Mouse (Mus musculus) olfactory bulb, adult 2 months (tissue): Measurements from ENCODE around the gene Tctex1d2. TPM values are rescaled to one million over a fixed set of nuclear protein-coding genes. Genes with fewer than 3 reads are reported as not detected.

Experiments
- H3K27ac ChIP-seq: fragments of 200-500 bp; 2 replicates; pipeline ENCODE4 v1.5.1; 2012; ENCODE audit warnings: low read depth, low read length; ENCODE audit not compliant: insufficient read depth
- H3K4me1 ChIP-seq: fragments of 200-500 bp; 2 replicates; pipeline ENCODE4 v1.6.1; 2012; ENCODE audit warnings: low read length; ENCODE audit not compliant: control insufficient read depth, insufficient read depth
- H3K4me3 ChIP-seq: fragments of 200-500 bp; 2 replicates; pipeline ENCODE4 v1.5.1; 2012; ENCODE audit warnings: mild to moderate bottlenecking, low read depth, low read length, moderate library complexity; ENCODE audit not compliant: insufficient read depth
- CTCF ChIP-seq: fragments of 200-500 bp; IDR thresholded peaks from 2 replicates; pipeline ENCODE4 v1.5.1; 2012; ENCODE audit warnings: low read depth, mild to moderate bottlenecking, low read length, moderate library complexity; ENCODE audit not compliant: insufficient read depth
- POLR2A ChIP-seq: fragments of 200-500 bp; IDR thresholded peaks from 2 replicates; pipeline ENCODE4 v1.6.1; 2012; ENCODE audit warnings: mild to moderate bottlenecking, low read depth, low read length, moderate library complexity; ENCODE audit not compliant: insufficient read depth
- WGBS: fragments of 180-500 bp; shearing (Covaris S2); methylation state at CpG from one replicate; pipeline ENCODE4 v1.1.7; 2018; 5-methylcytosine and 5-hydroxymethylcytosine counted together
- polyA plus RNA-seq: library from polyadenylated mRNA; stranded (reverse); fragments of >200 nt; gene quantifications from 2 replicates; pipeline ENCODE4 v1.2.4, GENCODE M21; 2012; ENCODE audit warnings: low replicate concordance; ENCODE audit not compliant: missing spikeins, insufficient read depth, insufficient read length

Gene Tctex1d2
- polyA plus RNA-seq: not detected in 2 replicates

DNA sequence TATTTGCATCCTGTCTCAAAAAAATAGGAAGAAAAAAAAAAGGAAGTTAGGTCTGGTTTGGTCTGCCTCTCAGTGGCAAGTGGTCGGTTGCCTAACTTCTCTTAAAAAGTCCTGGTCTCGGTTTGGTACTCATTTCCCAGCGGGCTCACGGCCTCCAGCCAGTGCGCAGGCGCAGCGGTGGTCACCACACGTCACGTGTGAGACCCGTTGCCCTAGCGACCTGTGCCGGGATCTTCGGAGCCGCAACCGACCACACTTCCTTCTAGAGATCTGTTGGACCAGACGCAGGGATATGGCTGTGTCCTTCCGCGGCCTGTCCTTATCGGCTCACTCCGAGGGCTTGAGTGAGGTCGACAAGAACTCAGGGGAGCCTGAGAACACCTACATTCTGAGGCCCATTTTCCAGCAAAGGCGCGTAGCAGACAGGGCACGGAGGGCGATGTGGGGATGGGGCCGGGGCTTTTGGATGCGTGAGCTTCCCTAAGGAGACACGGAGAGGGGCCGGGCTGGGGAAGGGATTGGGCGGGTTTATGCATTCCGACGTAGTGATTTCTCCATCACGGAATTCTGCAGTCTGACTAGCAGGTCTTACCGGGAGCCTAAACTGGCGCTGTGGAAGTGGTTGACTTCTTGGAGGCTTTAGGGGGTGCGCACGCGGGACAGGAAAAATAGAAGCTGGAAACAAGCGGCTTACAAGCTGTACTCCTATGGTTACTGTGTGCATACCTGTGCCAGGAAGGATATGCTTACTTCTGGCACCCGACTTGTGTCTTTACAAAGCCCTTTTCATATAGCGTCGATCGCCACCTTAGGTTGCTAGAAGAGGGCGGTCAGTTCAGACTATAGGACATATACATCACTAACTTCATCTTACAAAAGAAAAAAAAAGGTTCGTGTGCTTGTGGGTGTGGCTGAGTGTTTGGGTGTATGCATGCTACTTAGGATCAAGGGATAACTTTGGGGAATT is at the start of gene Tctex1d2:
Tctex1d2 (plus strand) TSS at position 186 of the 967 bp plus-strand sequence.
- TF ChIP-seq POLR2A (peak; percentile 73), CTCF (no peak)
- Histone ChIP-seq H3K4me1 (no peaks in the 10 kb centered on the region), H3K27ac (peak within 1 kb of the TSS; percentile 72), H3K4me3 (peak within 1 kb of the TSS; percentile 62)
- under 1% methylated on average over 45 of the region's 45 CpGs for WGBS

DNA sequence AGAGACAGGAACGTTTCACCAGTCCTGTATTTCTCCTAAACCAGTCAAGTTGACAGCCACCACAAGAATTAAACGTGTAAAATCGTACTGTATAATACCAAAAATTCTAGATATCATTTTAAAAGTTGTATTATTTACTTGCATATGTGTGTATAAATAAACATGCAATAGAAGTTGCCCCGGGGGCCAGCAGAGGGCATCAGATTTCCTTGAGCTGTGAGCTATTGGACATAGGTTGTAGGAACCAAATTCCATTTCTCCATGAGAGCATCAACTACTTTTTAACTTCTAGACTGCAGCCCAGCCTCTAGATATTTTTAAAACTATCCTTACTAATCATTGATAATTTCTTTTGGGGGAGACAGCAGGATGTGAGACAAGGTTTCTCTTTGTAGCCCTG is 48.2 kb upstream of the Tctex1d2 start:
- WGBS: 90% methylated on average over 4 of the region's 4 CpGs
- TF ChIP-seq POLR2A (no peak), CTCF (no peak)
- H3K4me3 ChIP-seq: no peak overlapping the region
- H3K27ac ChIP-seq: no peak overlapping the region
- no peaks in the 10 kb centered on the region for H3K4me1 ChIP-seq

DNA sequence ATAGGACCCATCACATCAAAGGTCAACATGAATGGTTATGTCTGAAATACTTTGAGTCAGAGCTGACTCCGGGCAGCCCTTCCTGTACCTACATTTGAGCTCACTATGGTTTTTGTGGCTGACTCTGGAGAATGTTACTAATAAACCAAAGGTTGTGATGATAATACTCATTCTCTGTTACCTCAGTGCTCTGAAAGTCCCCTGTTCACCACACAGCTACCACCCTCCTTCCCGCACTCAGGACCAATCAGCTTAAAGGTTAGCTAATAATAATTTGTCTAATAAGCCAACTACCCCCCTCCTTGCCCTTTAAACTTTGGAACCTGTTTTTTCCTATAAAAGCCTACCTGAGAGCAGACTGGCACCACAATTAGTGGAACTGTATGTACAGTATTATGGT is 39.9 kb upstream of the Tctex1d2 start:
- no peak overlapping the region for H3K27ac ChIP-seq
- H3K4me1 ChIP-seq: no peaks in the 10 kb centered on the region
- no peak for TF ChIP-seq CTCF
- no peak overlapping the region for H3K4me3 ChIP-seq
- 99% methylated on average over 2 of the region's 2 CpGs for WGBS

DNA sequence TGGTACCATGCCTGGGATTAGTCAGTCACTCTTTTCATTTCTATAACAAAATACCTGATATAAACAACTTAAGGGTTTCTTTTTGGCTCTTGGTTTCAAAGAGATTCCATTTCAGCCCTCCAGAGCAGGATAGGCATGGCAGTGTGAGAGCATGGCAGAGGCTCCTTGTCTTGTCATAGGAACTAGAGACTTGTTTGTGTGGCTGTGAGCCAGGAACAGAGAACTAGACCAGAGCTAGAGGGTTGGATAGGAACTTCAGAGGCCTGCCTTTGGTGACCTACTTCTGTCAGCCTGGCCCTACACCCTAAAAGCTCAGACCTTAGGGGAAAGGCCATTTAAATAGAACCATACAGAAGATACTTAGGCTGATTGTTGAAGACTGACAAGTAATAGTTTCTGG is 36.6 kb upstream of the Tctex1d2 start:
- TF ChIP-seq POLR2A (no peak), CTCF (no peak)
- H3K4me3 ChIP-seq: no peak overlapping the region
- no peak overlapping the region for H3K27ac ChIP-seq
- no peaks in the 10 kb centered on the region for H3K4me1 ChIP-seq

DNA sequence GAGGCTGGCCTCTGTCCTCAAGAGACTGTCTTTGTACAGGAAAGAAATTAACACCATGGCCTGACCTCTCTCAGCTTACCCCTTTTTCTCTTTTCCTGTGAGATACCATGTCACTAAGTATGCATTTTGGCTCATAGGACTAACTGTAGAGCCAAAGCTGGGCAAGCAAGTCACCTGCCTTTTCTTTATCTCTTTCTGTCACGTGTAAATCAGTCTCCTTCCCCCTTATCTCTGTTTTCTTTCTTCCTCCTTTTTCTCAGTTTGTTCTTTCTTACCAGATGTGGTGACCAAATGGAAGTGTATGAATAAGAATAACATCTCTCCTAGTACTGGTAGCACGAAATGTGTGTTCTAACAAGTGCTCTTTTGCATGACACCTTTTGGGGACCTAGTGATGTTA is 34.6 kb upstream of the Tctex1d2 start:
- no peak overlapping the region for H3K4me3 ChIP-seq
- WGBS: 88% methylated on average over 2 of the region's 2 CpGs
- TF ChIP-seq POLR2A: no peak
- no peak for TF ChIP-seq CTCF
- no peaks in the 10 kb centered on the region for H3K4me1 ChIP-seq
- H3K27ac ChIP-seq: no peak overlapping the region

DNA sequence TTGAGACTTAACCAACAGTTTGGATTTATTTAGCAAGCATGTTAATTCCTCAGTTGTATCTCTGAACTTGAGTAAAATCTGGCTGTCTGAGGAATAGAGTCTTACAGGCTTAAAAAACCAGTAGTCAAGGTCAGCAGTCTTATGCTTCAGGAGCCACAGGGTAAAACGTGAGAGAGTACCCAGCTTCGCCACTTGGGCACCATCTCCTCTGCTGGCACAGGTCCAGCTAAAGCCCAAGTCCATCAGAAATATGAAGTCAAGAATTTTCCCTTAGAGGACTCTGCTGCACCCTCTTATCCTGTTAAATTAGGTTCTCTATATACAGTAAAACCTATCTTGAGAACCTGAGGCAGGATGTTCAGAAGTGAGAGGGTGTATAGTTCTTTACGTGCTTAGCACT is 32.7 kb upstream of the Tctex1d2 start:
- H3K27ac ChIP-seq: no peak overlapping the region
- H3K4me3 ChIP-seq: no peak overlapping the region
- 80% methylated on average over 3 of the region's 3 CpGs for WGBS
- no peaks in the 10 kb centered on the region for H3K4me1 ChIP-seq
- TF ChIP-seq POLR2A (no peak), CTCF (no peak)

DNA sequence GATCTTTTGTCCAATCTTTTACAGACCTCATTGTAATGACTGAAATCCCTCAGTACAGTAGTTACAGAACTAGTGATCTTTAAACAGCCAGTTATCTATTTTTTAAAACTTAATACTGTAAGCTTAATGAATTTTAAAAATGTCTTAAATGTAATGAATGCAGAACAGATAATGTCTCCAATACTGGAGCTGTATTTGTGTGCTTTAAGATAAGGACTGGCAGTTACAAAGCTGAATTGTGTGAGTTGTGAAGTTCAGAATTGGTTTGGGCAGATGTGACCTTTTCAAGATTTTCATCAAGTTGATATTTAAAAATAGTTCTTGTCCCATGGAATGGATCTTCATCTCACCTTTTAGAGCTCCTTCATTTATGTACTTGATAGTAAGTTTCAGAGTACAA is 30.5 kb upstream of the Tctex1d2 start:
- H3K4me3 ChIP-seq: no peak overlapping the region
- TF ChIP-seq POLR2A (no peak), CTCF (no peak)
- no peak overlapping the region for H3K27ac ChIP-seq
- H3K4me1 ChIP-seq: no peaks in the 10 kb centered on the region

DNA sequence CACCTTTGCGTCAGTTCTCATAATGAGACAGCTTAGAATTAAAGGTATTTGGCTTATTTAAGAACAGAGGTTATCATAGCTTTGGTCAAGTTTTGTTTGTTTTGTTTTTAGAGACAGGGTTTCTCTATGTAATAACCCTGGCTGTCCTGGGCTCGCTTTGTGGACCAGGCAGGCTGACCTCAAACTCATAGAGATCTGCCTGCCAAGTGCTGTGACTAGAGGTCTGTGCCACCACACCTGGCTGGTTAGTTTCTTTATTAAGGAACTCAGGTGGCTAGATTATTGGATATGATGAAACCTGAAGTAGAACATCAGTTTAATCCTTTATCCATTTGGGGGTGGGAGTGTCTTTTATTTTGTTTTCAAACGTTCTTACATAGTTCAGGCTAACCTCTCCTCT is 29.7 kb upstream of the Tctex1d2 start:
- Histone ChIP-seq H3K4me3 (no peak overlapping the region), H3K27ac (no peak overlapping the region), H3K4me1 (no peaks in the 10 kb centered on the region)
- no peak for TF ChIP-seq CTCF
- no peak for TF ChIP-seq POLR2A
- WGBS: 94% methylated on average over 3 of the region's 3 CpGs

DNA sequence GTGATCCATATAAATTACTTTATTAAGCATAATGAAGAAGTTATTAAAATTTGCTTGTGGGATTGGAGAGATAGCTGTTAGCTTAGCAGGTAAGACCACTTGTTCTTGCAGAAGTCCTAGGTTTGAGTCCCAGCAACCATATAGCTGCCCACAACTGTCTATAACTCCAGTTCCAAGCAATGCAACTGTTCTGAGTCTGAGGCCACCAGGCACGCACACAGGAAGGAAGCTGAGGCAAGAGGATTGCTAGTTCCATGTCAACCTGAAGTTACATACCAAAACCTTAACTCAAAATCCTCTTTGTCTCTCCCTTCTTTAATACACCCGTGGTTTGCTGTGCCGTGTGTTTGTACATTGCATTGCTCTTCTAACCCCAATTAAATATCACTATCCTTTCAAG is 28.6 kb upstream of the Tctex1d2 start:
- Histone ChIP-seq H3K27ac (no peak overlapping the region), H3K4me3 (no peak overlapping the region), H3K4me1 (no peaks in the 10 kb centered on the region)
- WGBS: 80% methylated on average over 3 of the region's 3 CpGs
- no peak for TF ChIP-seq POLR2A
- TF ChIP-seq CTCF: no peak
